Mouse (Mus musculus) intestine, postnatal 0 days (tissue): ENCODE measurements around the gene Hist2h3c2. TPM values are rescaled to one million over a fixed set of nuclear protein-coding genes. Genes with fewer than 3 reads are reported as not detected.
A peak's percentile ranks its signal among the peaks of the same experiment; 100 is the strongest.
"Not testable (repeated sequence)": the region's sequence is repeated elsewhere in the genome, so short reads cannot be mapped to it uniquely, and the experiment has no call there.

Experiments
- ATAC-seq: fragments of 200-750 bp; cut with Nextera tagmentation; 2 replicates; pipeline ENCODE4 v1.8.0; 2017; ENCODE audit warnings: mild to moderate bottlenecking, moderate TSS enrichment, moderate library complexity
- H3K27ac ChIP-seq: fragments of 300-500 bp; sonication (generic); 2 replicates; pipeline ENCODE4 v1.5.1; 2014; ENCODE audit warnings: mild to moderate bottlenecking, low read depth, low read length, moderate library complexity
- H3K27me3 ChIP-seq: fragments of 300-500 bp; sonication (generic); replicated peaks from 2 replicates; pipeline ENCODE4 v1.6.1; 2014; ENCODE audit warnings: low read length, mixed read lengths; ENCODE audit not compliant: control insufficient read depth, insufficient read depth
- H3K36me3 ChIP-seq: fragments of 300-500 bp; sonication (generic); 2 replicates; pipeline ENCODE4 v1.6.1; 2014; ENCODE audit warnings: mild to moderate bottlenecking, moderate library complexity; ENCODE audit not compliant: control insufficient read depth, insufficient read depth
- H3K4me1 ChIP-seq: fragments of 300-500 bp; sonication (generic); replicated peaks from 2 replicates; pipeline ENCODE4 v1.6.1; 2014; ENCODE audit warnings: antibody characterized with exemption, low read length, mixed read lengths; ENCODE audit not compliant: control insufficient read depth, insufficient read depth
- H3K4me2 ChIP-seq: fragments of 300-500 bp; sonication (generic); replicated peaks from 2 replicates; pipeline ENCODE4 v1.6.1; 2014; ENCODE audit warnings: low read depth, mild to moderate bottlenecking, moderate library complexity
- H3K4me3 ChIP-seq: fragments of 300-500 bp; sonication (generic); 2 replicates; pipeline ENCODE4 v1.5.1; 2014; ENCODE audit warnings: low read depth, low read length
- H3K9ac ChIP-seq: fragments of 300-500 bp; sonication (generic); 2 replicates; pipeline ENCODE4 v1.6.1; 2014; ENCODE audit warnings: mild to moderate bottlenecking, low read depth, low read length
- H3K9me3 ChIP-seq: fragments of 300-500 bp; sonication (generic); 2 replicates; pipeline ENCODE4 v1.6.1; 2016; ENCODE audit warnings: mixed run types; ENCODE audit not compliant: control insufficient read depth
- CTCF ChIP-seq: sonication (generic); IDR thresholded peaks from 2 replicates; pipeline ENCODE4 v1.5.1; 2016; ENCODE audit warnings: low read depth, mild to moderate bottlenecking, control low read depth, antibody characterized with exemption, moderate library complexity
- whole genome bisulfite sequencing: fragments of 180-500 bp; shearing (Covaris S2); extraction: QIAGEN DNeasy Blood & Tissue Kit; methylation state at CpG from one replicate; pipeline ENCODE4 v1.1.7; 2014; 5-methylcytosine and 5-hydroxymethylcytosine counted together
- polyA plus RNA-seq: library from polyadenylated mRNA; unstranded; fragments of >200 nt; fragmentation: Nextera tagmentation; extraction: Ambion mirVana; gene quantifications from 2 replicates; pipeline ENCODE4 v1.2.1, GENCODE M21; 2015

The Hist2h3c2 gene
- polyA plus RNA-seq, 1 experiment from 2014 or later = 1.1 TPM

DNA sequence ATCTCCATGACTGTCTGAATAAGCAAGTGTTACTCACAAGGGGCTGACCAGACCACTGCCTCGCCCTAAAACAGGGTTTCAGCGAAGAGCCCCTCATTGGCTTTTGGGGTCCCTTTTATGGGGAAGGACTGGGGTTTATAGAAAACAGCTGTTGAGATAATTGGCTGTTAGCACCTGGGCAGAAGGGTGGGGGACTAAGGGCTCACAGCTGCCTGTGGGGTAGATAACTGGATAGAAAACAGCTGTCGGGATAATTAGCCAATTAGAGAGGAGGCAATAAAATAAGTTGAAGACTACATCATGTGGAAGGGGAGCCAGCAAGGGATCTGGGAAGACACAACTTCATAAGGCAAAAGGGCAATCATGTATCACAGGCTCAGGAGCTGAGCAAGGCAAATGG lies 12.0 kb upstream of the Hist2h3c2 start:
- no peak overlapping the region for H3K27ac ChIP-seq
- H3K4me2 ChIP-seq = no peak overlapping the region
- TF ChIP-seq CTCF = no peak
- 52% methylated on average over 3 of the region's 3 CpGs for WGBS
- H3K36me3 ChIP-seq = no peaks in the 10 kb centered on the region
- H3K4me3 ChIP-seq = no peak overlapping the region
- no peak overlapping the region for H3K9ac ChIP-seq
- H3K9me3 ChIP-seq = no peaks in the 10 kb centered on the region
- no peaks in the 10 kb centered on the region for H3K4me1 ChIP-seq
- no peak for ATAC-seq
- no peaks in the 10 kb centered on the region for H3K27me3 ChIP-seq

GRCm38 (mm10) chr3:96249034-96249345 lies 10.1 kb upstream of the Hist2h3c2 start:
- ATAC-seq = no peak
- no peak overlapping the region for H3K27ac ChIP-seq
- H3K9me3 ChIP-seq = no peaks in the 10 kb centered on the region
- peaks cover 6% of the 10 kb centered on the region for H3K4me1 ChIP-seq
- no peak for TF ChIP-seq CTCF
- 47% methylated on average over 4 of the region's 4 CpGs for WGBS
- no peak overlapping the region for H3K4me3 ChIP-seq
- H3K9ac ChIP-seq = no peak overlapping the region; the same call in 1 of the 2 replicates
- H3K4me2 ChIP-seq = 0 out of 2 replicates have a peak overlapping the region, but pooled peaks have one; percentile 56
- H3K36me3 ChIP-seq = no peaks in the 10 kb centered on the region
- no peaks in the 10 kb centered on the region for H3K27me3 ChIP-seq

DNA sequence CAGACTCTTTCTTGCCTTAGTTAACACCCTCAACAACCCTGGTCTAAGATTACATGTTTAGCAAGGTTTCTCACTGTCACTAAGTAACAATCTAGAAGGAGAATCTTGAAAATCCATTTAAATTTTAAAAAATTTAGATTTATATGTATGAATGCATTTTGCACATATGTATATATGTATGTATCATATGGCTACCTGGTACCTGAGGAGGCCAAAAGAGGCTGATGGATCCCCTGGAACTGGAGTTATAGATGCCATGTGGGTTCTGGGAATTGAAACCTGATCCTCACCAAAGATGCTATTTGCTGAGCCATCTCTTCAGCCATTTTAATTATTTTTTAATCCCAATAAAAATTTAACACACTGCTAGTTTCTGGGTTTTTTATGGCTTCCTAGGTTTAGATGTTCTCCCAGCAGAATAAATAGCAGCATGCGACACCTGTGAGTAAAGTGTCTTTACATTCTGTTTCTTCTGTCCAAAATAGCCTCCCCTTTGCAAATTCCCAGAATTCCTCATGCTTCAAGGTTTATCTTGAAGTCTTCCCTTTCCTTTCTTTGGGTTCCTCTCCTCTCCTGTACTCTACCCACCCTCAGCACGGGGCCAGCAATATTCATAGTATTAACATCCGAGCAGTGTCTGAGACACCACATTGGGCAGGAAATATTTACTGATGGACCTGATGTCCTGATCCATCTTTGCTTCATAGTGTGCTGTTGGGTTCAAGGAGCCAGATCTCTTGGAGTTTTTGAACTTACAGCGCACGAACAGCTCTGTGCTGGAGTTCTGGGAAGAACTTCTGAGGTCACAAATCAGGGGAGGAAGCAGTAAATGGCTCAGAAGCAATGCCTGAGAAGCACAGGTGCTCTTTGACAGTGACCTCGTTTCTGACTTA lies 9.5 kb upstream of the Hist2h3c2 start:
- Histone ChIP-seq H3K36me3 (no peaks in the 10 kb centered on the region), H3K4me2 (peak overlapping the region; percentile 56), H3K4me3 (0 out of 2 replicates have a peak overlapping the region, but pooled peaks have one; percentile 6), H3K9ac (no peak overlapping the region; the same call in 1 of the 2 replicates), H3K27ac (no peak overlapping the region), H3K9me3 (no peaks in the 10 kb centered on the region), H3K4me1 (peaks cover 12% of the 10 kb centered on the region), H3K27me3 (no peaks in the 10 kb centered on the region)
- WGBS = 25% methylated on average over 6 of the region's 6 CpGs
- ATAC-seq = no peak
- no peak for TF ChIP-seq CTCF

- no peaks in the 10 kb centered on the region for H3K9me3 ChIP-seq
- ATAC-seq = no peak
- H3K27me3 ChIP-seq = no peaks in the 10 kb centered on the region
- peak overlapping the region; percentile 56 for H3K4me2 ChIP-seq
- no peaks in the 10 kb centered on the region for H3K36me3 ChIP-seq
- no peak for TF ChIP-seq CTCF
- H3K4me1 ChIP-seq = peaks cover 12% of the 10 kb centered on the region
- H3K4me3 ChIP-seq = peak overlapping the region; percentile 24
- 3% methylated on average over 11 of the region's 11 CpGs for WGBS
- no peak overlapping the region for H3K27ac ChIP-seq
- H3K9ac ChIP-seq = no peak overlapping the region
These were observed 8.6 kb upstream of the Hist2h3c2 start for GRCm38 (mm10) chr3:96247356-96248140.

DNA sequence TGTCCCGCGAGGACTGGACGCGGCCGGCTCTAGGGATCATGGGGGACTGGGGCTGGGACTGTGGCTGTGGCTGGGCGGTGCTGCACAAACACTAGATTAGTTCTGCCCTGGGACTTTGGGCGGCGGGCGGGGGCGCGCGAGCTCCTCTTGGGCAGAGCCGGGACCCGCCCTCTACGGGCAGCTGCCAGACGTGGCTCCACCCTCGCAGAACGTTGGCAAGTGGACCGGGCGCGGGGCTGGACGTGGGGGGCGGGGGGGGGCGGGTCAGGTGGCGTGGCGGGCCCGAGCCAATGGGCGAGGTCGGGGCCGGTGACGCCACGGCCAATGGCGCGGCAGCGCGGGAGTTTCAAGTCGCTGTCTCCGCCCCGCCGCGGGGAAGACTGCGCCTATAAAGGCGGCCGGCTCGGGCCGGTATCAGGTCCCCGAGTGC lies 7.5 kb upstream of the Hist2h3c2 start, which contains the start of gene Hist2h3c1:
Gene Hist2h3c1 (plus strand): TSS at position 259 of the 430 bp plus-strand sequence.
- not testable (repeated sequence) for H3K27ac ChIP-seq, H3K36me3 ChIP-seq, H3K27me3 ChIP-seq, H3K9ac ChIP-seq, H3K9me3 ChIP-seq
- peaks cover 12% of the 10 kb centered on the region for H3K4me1 ChIP-seq
- peak within 1 kb of the TSS; percentile 24 for H3K4me3 ChIP-seq
- H3K4me2 ChIP-seq = peak within 1 kb of the TSS; percentile 56
- WGBS = 0% methylated on average over 1 of the region's 47 CpGs
- ATAC-seq = peak; percentile 90

DNA sequence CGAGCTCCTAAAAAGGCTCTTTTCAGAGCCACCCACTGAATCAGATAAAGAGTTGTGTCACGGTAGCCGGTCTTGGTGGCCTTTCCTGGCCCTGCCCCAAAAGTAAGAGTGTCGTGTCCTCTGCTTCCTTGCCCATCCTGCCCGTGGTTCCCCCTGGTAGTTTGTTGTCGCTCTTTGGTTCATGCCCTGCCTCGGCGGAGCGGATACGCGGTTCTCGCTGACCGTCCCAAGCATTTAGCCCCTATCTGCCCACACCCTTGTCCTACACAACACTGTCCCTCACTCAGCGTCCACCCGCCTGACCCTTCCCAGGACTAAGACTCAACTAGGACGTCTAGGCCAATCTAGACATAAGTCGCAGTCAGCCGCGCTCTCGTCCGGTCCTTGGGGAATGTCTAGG lies 7.1 kb upstream of the Hist2h3c2 start:
- not testable (repeated sequence) for ATAC-seq, H3K9me3 ChIP-seq, H3K27me3 ChIP-seq, H3K27ac ChIP-seq, H3K9ac ChIP-seq, H3K36me3 ChIP-seq
- WGBS = 2% methylated on average over 10 of the region's 21 CpGs
- Histone ChIP-seq H3K4me1 (peaks cover 12% of the 10 kb centered on the region), H3K4me3 (0 out of 2 replicates have a peak overlapping the region, but pooled peaks have one; percentile 23), H3K4me2 (0 out of 2 replicates have a peak overlapping the region, but pooled peaks have one; percentile 41)

DNA sequence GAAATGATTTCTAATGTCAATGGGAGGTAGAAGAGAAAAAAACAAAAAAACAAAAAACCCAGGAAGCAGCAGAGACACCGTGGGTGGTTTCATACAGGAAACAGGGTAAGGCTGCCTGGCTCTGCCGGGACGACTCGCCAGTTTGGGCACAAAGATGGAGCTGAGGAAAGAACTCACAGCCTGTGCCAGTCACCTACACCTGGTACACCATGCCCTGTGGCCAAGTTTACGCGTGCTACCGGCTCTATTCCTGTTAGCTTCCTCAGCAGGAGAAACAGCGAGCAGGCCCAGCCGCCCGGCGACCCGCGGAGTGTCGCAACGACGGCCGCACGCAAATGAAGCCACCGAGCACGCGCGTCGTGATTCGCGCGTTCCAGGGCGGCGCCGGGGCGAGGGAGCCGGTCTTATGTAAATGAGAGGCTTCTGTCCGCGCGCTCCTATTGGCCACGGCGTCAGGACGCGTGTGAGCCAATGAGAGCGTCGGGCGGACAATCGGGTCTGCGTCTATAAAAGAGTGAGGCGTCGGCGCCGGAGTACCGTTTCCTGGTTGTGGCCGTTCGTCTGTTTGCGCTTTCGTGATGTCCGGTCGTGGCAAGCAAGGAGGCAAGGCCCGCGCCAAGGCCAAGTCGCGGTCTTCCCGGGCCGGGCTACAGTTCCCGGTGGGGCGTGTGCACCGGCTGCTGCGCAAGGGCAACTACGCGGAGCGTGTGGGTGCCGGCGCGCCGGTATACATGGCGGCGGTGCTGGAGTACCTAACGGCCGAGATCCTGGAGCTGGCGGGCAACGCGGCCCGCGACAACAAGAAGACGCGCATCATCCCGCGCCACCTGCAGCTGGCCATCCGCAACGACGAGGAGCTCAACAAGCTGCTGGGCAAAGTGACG lies 6.3 kb upstream of the Hist2h3c2 start, which contains the start of gene Hist2h2aa1:
Gene Hist2h2aa1 (plus strand): TSS at position 495 of the 884 bp plus-strand sequence.
- not testable (repeated sequence) for H3K27me3 ChIP-seq, H3K36me3 ChIP-seq, H3K9me3 ChIP-seq
- H3K4me2 ChIP-seq = peak within 1 kb of the TSS; percentile 78
- peak within 1 kb of the TSS; percentile 43 for H3K4me3 ChIP-seq
- peaks cover 12% of the 10 kb centered on the region for H3K4me1 ChIP-seq
- H3K27ac ChIP-seq = peak within 1 kb of the TSS; percentile 87
- H3K9ac ChIP-seq = peak within 1 kb of the TSS; percentile 62
- WGBS = under 1% methylated on average over 21 of the region's 88 CpGs
- ATAC-seq = peak; percentile 84
